Mouse (Mus musculus) megakaryocyte, adult 5-6 weeks (primary cell): ENCODE measurements around the gene Akap13. TPM values are rescaled to one million over a fixed set of nuclear protein-coding genes. Genes with fewer than 3 reads are reported as not detected.

Experiments used
- ATAC-seq: 2 replicates; pipeline ENCODE4 v1.8.0; 2016; ENCODE audit warnings: mild to moderate bottlenecking, inconsistent platforms; ENCODE audit not compliant: poor library complexity, severe bottlenecking
- total RNA-seq, 2 experiments: library from RNA; stranded (forward) in 1 of 2; stranded (reverse) in 1 of 2; fragments of 153-499, 151-499 nt in 1 of 2; fragments of 221-1000, 200-1000 nt in 1 of 2; gene quantifications; 2 replicates each; pipeline versions ENCODE4 v1.2.3 to v1.2.4; 2015 to 2017

Akap13 gene
- total RNA-seq, 2 experiments from 2014 or later: 114 to 266 TPM

- ATAC-seq: no peak
Measured at GRCm38 (mm10) chr7:75653684-75654317, 198.5 kb downstream of the Akap13 start.

- ATAC-seq: peak; percentile 42; the same call in 1 of the 2 replicates
Measured at GRCm38 (mm10) chr7:75655180-75656074, 200.1 kb downstream of the Akap13 start.

- ATAC-seq: peak; percentile 63
Measured at GRCm38 (mm10) chr7:75656297-75656852, 201.0 kb downstream of the Akap13 start.

- no peak for ATAC-seq
Measured at GRCm38 (mm10) chr7:75656896-75657295, 201.6 kb downstream of the Akap13 start.

- ATAC-seq: no peak
Measured at GRCm38 (mm10) chr7:75664455-75664854, 209.1 kb downstream of the Akap13 start.

GRCm38 (mm10) chr7:75666982-75667381 is 211.6 kb downstream of the Akap13 start:
- no peak for ATAC-seq

- no peak for ATAC-seq
Measured at GRCm38 (mm10) chr7:75667531-75667930, 212.2 kb downstream of the Akap13 start.

- ATAC-seq: no peak
Measured at GRCm38 (mm10) chr7:75668396-75668795, 213.1 kb downstream of the Akap13 start.

GRCm38 (mm10) chr7:75669416-75669815 is 214.1 kb downstream of the Akap13 start:
- peak; percentile 66 for ATAC-seq

GRCm38 (mm10) chr7:75679631-75680030 is 224.3 kb downstream of the Akap13 start:
- no peak for ATAC-seq

GRCm38 (mm10) chr7:75682901-75683300 is 227.6 kb downstream of the Akap13 start:
- no peak for ATAC-seq

- no peak for ATAC-seq
Measured at GRCm38 (mm10) chr7:75683410-75683809, 228.1 kb downstream of the Akap13 start.

GRCm38 (mm10) chr7:75684976-75685375 is 229.6 kb downstream of the Akap13 start:
- no peak for ATAC-seq

GRCm38 (mm10) chr7:75686046-75686826 is 230.9 kb downstream of the Akap13 start:
- ATAC-seq: peak; percentile 92

GRCm38 (mm10) chr7:75686827-75687164 is 231.5 kb downstream of the Akap13 start:
- peak; percentile 33; the same call in 1 of the 2 replicates for ATAC-seq

GRCm38 (mm10) chr7:75688144-75688543 is 232.8 kb downstream of the Akap13 start:
- ATAC-seq: no peak

GRCm38 (mm10) chr7:75694777-75695176 is 239.4 kb downstream of the Akap13 start:
- ATAC-seq: no peak

- peak; percentile 72 for ATAC-seq
Measured at GRCm38 (mm10) chr7:75699836-75700235, 244.5 kb downstream of the Akap13 start.

- ATAC-seq: peak; percentile 29
Measured at GRCm38 (mm10) chr7:75700771-75701345, 245.5 kb downstream of the Akap13 start.

- ATAC-seq: peak; percentile 70
Measured at GRCm38 (mm10) chr7:75701761-75702160, 246.4 kb downstream of the Akap13 start.

- no peak for ATAC-seq
Measured at GRCm38 (mm10) chr7:75702368-75702767, 247.0 kb downstream of the Akap13 start.
